Mouse (Mus musculus) E14TG2a.4 (cell line): ENCODE measurements around the gene Hcrtr1.

Source experiments
- CTCF ChIP-seq: conservative IDR thresholded peaks from 2 replicates; pipeline ENCODE4 v1.5.1; 2014; ENCODE audit warnings: low read length
- POU5F1 ChIP-seq: IDR thresholded peaks from 2 replicates; pipeline ENCODE4 v1.6.1; 2014; ENCODE audit warnings: low read length, borderline replicate concordance

GRCm38 (mm10) chr4:130174335-130175031 is 35.3 kb upstream of the Hcrtr1 start:
- TF ChIP-seq CTCF (no peak), POU5F1 (no peak)
